Mouse (Mus musculus) adrenal gland, postnatal 14 days (tissue): ENCODE measurements at regions not wholly inside any gene's neighbourhood (a gene's known extent, or its start where the extent isn't known, plus 50 kb on each side); places are given as distances from the start of the nearest gene placed in this dataset.
"Not testable (repeated sequence)": the region's sequence is repeated elsewhere in the genome, so short reads cannot be mapped to it uniquely, and the experiment has no call there.

Experiments used
- DNase-seq: peaks from one replicate; pipeline ENCODE4 v3.0.0; 2021; ENCODE audit warnings: mixed read lengths

DNA sequence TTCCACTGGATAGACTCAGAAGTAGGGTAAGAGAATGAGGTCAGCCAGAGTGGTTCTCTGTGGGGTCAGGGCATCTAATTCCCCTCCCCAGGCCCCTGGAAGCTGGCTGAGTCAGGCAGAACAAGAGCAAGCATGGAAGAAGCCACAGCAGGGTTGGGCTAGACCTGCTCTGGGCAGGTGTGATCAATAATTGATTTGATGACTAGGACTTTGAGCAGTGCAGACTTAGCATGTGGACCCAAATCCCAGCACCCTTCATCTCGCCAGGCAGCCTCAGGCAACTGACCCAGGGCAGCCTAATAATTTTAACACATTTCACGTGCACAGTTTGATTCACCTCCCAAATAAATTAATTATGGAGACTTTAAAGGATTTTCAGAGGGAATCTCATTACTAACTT lies 67.2 kb downstream of the Qdpr start:
- DNase-seq: no peak

DNA sequence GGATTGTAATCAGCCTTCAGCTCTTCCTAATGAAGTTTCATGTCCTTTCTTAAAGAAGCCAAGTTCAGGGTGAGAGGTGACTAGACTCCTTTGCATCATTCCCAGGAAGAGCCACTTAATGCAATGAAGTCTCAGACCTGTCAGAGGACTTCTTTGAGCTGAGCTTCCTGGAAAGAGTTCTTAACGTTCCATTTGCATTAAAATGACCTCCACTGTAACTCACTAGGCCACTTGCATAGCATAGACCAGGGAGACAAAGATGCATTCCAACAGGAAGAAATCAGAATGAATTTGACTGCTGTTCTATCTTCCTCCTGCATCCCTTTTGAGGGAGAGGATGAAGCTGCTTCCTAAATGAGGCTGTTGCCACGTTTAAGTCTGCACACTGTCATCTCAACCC lies 71.5 kb downstream of the Qdpr start:
- no peak for DNase-seq

DNA sequence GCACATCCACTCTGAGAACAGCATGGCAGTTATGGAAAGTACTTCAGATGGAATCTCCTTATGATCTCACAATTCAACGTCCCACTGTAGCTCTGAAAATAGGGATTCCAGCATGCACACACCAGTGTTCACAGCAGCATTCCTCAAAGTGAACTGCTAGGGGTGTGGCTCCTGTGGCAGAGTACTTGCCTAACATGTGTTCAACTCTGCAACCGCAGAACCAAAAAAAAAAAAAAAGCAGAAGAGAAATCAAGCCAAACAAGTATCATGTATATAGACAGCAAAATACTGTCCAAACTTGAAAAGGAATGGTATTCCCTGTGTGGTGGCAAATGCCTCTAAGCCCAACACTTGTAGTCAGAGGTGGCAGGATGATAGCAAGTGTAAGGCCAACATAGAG lies 77.0 kb downstream of the Qdpr start:
- no peak for DNase-seq

DNA sequence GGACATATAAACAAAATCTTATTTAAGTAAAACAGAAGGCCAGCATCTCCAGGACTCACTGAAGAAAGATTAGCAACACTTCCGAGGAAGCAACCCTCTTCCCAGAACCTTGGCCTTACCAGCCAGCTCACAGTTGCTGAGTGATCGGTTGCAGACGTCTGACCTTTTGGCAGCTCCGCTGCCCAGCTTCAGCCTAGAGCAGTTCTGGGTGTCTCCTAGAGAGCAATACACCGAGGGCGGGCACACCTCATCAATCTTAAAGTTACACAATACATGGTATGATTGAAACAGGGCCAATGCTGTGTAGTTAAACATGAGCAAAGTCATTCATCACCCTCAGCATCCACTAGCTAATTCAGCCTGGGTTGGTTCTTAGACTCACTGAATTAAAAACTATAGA lies 81.6 kb downstream of the Qdpr start:
- peak; percentile 68 for DNase-seq

DNA sequence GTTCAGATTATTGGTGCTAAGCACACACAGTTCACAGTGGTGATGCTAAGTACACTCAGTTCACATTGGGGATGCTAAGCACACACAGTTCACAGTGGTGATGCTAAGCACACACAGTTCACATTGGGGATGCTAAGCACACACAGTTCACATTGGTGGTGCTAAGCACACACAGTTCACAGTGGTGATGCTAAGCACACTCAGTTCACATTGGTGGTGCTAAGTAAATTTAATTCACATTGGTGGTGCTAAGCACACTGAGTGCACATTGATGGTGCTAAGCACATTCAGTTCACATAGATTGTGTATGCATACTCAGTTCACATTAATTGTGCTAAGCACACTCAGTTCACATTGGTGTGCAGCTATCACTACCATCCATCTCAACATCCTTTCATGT lies 89.8 kb downstream of the Qdpr start:
- no peak for DNase-seq

DNA sequence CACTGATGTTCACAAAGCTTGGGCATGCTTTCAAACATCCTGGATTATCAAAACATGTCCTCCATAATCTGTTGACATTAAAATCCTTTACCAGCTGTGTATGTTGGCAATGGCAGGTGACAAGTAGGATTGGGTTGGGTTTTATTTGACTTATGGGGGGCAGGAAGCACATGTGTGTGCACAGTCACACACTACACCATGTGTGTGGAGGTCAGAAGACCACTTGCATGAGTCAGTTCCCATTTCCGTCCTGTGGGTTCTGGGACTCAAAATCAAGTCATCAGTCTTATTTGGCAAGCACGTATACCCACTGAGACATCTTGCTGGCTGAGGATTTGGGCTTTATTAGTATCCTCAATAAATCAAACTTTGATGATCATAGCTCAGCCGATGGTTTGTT lies 109.6 kb downstream of the Qdpr start:
- DNase-seq: no peak

DNA sequence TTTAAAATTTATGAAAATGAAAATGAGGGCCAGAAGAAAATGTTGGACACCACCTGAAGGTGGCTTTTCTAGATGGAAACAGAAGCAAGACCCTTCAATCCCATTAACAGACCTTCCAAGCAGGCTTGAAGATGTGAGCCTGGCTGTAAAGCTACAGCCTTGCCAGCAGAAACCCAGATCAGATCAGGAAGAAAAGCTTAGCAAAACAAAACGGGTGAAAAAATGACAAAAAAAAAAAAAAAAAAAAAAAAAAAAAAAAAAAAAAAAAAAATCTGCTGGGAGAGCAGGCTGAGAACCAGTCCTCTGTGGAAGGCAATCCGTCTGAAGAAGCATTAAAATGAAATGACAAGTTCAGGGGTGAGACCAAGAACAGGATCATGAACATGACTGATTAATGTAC lies 113.2 kb downstream of the Qdpr start:
- no peak for DNase-seq

DNA sequence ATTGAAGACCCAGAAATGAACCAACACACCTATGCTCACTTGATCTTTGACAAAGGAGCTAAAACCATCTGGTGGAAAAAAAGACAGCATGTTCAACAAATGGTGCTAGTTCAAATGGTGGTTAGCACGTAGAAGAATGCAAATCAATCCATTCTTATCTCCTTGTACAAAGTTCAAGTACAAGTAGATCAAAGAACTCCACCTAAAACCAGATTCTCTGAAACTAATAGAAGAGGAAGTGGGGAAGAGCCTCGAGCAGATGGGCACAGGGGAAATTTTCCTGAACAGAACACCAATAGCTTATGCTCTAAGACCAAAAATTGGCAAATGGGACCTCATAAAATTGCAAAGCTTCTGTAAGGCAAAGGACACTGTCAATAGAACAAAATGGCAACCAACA lies 125.6 kb downstream of the Qdpr start:
- not testable (repeated sequence) for DNase-seq

DNA sequence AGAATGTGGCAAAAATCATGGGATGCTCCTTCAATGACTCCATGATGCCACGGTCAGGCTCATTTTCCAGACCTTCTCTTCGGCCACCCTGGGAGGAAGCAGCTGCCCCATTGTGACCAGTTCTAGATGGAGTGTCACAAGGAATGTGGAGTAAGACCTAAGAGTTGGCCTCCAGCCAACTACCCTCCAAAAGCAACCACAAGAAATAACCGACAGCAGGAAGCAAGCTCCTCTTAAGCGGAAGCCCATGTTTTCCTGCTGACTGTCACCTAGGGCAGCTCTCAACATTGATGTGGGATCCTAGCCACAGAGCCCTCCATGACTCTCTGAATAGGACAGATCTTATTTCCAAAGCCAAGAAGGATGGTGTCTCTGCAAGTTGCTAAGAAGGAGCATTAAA lies 126.5 kb downstream of the Qdpr start:
- DNase-seq: peak; percentile 12

DNA sequence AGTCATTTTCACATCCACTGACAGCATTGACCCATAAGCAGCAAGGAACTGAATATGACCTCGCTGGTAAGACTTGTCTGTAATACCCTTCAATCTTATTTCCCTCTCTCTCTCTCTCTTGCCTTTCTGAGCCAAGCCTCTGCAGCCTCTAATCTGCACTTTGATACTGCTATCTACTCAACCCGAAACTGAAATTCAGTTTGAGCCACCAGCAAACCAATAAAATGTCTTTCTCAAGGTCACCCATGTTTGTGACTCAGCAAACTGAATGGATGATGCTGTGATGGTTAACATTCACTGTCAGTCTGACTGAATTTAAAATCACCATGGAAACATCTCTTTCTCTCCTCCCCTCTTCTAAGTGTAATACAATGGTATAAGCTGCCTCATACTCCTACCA lies 132.0 kb downstream of the Qdpr start:
- DNase-seq: no peak

DNA sequence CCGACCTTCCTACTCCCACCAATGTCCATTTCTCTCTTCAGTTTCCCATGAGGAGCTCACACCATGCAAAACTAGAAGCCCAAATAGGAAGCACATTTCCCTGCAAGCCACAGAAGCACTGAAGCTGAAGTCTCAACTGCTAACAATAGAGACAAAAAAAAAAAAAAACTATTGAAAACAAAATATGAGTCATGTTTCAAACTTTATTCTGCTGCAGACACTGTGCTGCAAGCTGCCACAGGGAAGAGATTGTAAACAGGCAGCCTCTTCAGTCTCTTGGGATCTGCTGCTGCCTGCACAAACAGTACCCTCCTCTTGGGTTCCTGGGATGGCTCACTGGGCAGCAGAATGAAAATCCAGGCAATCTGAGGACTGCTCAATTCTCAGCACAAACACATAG lies 148.9 kb downstream of the Qdpr start:
- DNase-seq: no peak

DNA sequence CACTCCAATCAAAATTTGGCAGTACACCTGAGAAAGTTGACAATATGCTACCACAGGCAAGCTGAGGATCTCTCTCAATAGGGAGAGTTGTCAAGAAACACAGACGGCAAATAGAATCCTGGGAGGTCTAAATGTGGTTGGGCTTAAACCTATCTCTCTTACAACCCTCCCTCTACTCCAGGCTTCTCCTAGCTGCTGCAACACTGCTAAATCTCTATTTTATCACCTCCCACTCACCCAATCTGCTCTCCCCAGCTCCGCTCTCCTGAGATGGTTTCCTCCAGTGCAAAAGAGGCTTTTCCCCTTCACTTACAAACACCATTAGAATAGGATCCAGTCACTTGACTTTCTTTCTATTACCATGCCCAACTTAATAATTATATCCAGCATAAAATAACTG lies 151.2 kb downstream of the Qdpr start:
- DNase-seq: no peak

DNA sequence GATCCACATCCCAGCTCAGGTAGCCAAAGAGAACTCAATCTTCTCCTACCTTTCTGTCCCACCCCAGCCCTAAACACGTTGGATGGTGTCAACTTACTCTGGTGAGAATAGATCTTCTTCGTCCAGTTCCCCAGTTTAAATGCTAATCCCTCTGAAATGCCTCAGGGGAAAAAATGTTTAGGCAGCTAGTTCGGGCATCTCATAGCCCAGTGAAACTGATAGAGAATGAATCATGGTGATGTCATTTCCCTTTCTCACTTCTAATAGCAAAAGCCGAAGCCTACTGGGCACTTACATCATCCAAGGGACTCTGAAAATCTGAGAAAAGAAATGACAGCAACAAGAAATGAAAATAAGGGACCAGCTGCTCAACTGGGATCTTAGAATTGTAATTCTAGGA lies 154.9 kb downstream of the Qdpr start:
- DNase-seq: no peak

DNA sequence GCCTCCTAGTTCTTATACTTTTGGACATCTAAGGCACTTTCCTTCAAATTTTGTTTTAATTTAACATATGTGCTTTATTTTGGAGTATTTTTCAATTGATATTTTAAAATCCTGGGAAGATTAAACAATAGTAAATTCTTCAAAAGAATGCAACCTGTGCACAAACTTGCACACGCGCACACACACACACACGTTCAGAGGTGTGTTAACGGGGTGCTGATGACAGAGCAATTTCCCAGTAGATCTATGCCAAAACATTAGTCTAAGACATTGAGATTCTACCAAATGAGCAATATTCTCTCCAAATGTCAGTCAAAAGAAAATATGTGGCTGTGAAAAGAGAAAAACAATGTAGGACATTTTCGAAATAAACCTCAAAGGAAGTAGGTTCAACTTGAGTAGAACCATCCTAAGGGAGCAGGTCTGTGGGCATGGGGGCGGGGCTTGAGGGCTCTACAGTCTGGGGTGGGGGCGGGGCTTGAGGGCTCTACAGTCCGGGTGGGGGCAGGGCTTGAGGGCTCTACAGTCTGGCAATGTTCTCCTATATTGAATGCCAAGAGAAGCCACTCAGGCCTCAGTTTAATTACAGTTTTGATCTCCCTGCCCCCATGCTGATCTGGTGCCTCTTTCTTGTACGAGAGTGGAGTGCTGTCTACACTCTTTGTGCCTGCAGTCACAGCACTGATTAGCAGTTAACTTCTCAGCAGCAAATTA lies 157.0 kb downstream of the Qdpr start:
- peak; percentile 22 for DNase-seq

DNA sequence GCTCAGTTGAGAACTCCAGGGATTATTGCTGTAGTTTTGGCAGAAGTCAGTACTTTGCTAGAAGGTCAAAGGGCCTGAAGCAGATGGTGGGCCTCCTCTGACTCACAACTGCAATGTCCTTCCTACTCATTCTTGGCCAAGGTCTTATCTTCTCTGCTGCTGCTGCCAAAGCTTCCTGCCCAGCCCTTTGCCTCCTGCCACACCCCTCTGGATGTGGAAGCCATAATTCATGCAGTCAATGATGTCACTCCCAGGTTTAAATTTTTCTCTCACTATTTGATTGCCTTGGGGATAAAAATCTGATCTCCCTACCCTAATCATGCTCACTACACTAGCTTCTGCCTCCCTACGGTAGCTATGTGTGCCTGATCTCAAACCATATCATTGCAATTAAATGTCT lies 157.7 kb downstream of the Qdpr start:
- peak; percentile 82 for DNase-seq

DNA sequence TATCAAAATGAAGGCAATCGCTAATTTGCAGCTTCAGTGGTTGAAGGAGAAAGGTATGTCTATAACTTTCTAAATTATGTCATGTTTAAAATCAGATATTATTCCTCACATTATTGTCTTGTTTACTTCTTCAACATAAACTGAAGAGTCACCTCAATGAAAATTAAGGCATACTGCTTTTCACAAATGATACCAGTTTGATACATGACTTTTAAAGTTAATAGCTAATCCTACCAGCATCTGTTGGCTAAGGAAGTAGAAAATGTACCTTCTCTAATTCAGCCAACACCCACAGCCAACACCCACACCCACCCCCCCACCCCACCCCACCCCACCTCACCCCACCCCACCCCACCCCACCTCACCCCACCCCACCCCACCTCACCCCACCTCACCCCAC lies 158.3 kb downstream of the Qdpr start:
- no peak for DNase-seq

DNA sequence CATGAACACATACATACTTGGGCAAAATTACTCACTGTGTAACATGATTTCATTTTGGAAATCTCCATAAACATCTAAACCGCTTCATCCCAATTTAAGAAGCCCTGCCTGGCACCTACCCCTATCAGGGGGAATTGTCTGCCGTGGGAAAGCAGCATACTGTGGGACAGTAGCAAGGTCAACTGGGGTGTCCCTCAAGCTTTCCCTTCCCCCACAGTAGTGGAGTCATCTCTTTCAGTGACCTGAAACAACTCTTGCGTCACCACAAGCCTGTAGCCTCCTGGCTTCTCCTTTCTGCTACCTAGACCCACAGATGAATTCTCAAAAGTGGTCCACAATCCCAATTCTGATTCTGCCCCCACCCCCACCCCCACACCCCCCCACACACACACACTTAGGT lies 158.8 kb downstream of the Qdpr start:
- peak; percentile 42 for DNase-seq

DNA sequence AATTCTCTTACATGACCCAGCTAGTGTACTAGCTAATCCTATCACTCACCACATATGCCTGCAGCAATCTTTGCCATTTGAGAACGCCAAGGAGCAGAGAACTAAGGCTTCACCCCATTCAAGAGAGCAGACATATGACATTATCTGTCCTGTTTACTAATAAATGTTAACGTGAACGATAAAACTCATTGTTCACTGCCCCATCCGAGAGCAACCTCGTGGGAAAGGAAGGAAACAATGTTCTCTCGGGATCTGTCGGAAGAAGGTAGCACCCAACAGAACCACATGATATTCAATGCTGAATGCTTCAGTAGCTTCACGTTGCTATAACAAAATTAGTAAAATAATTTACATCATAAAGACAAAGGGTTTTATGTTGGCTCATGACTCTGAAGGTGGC lies 163.6 kb downstream of the Qdpr start:
- DNase-seq: no peak

DNA sequence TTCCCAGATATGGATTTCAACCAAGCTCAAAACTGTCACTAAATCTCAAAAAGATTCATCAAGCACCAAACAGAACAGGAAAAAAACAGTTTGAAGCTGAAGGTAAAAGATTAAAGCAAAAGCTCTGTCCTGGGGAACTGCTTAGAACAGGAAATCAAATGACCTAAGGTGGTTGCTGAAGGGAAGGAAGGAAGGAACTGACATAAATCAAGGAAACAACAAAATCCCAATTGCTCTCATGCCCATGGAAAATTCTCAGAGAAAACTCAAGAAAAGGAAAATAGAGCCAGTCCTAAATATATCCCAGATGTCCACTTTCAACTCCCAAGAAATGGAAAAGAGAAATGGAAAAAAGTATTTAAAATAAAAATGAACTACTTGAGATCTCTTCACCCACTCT lies 165.4 kb downstream of the Qdpr start:
- DNase-seq: no peak

DNA sequence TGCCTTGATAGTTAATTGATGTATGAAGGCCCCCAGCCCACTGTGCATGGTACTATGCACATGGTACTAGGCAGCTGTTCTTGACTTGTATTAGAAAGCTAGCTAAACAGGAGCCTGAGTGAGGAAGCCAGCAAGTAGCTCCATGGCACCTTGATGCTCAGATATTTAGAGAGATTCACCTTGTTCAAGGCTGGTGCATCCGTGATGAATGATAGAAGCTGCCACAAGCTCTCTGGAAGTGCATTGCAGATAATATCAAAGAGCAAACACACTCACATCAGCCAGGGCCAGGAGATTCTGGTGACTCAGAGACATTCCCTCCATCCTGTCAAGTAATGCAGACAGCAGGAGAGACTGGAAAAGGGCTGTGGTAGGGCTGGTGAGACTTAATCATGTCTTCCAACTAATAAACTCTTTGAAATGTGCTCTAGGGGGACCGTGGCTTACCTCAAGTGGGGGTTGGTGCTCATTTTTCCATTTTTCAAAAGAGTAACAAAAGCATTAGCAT lies 166.1 kb downstream of the Qdpr start:
- peak; percentile 14 for DNase-seq

DNA sequence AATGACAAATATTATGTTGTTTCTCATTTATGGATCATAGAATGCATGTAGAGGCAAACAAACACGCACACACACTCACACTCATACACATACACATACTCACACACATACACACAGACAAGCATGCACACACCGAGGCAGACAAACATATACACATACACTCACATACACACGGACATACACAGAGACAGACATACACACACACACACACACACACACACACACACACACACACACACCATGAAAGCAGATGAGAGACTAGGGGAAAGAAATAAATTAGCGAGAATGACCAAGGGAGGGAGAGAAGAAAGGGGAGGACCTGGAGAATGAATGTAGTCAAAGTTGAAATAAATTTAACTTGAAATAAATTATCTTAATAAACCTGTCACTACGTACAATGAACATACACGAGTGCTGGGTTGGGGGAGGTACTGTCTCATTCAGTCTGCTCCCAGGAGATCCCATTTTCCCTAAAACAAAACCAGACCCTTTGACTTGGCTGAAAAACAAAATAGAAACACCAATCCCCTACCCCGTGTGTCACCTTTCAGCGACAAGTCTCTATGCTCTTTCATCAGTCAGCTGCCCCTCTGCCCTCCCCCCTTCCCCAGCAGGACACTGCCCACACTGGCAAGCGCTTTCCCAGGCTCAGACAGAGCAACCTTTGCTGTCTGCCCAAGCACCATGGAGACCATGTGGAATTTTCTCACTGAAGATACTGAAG lies 167.7 kb downstream of the Qdpr start:
- DNase-seq: no peak

DNA sequence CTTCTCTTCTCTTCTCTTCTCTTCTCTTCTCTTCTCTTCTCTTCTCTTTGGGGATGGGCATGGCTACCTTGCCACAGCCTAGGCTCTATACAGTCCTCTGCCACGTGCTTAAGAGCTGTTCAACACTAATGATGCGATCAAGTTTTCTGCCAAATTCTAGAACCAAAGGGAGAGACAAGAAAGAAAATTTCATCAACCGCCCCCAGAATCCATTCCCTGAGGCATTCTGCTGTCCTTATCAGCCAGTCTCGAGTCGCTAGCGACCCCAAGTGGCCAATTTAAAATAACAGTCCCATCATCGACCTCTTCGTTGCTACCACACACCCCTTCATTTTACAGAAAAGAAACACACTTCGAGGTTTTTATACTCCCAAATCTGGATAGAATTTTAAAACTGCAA lies 171.5 kb downstream of the Qdpr start:
- peak; percentile 90 for DNase-seq

DNA sequence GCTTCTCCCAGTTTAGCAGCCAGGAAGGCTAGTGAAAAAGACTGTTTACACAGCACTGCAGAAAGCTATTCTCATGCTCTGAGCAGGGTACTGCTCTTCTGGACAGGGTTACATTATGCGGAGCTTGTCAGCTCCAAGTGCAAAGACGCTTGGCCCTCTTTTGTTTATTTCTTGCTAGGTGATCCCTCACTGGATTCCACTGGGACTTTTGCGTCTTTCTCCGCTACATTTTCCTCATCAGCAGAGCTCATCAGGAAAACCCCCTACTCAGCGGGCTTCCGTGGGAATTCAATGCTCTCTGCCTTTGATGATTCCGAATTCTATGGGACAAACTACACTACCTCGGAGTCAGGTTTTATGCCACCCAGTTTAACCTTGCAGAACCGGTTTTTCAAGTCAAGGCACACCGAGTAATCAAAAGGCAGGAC lies 172.0 kb downstream of the Qdpr start:
- DNase-seq: peak; percentile 8

DNA sequence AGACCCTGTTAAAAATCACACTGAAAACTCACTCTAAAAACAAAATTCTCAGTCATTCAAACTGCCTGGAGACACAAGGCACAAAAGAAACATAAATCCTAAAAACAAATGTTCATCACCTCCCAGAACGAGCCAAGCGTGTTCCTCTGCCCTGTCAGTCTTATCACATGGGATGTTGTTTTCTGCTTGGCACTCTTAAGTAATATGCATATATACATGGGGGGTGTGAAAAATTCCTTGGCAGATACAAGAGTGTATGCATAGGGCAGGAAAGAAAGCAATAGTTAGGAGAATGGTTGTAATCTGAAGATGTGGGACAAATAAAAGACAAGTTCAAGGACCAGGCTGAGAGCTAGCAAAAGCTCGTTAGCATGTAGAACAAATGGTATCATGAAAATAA lies 179.4 kb downstream of the Qdpr start:
- DNase-seq: no peak
